Mouse (Mus musculus) embryonic fibroblast, embryonic 13.5 days (primary cell): ENCODE measurements around the gene Gucy2g.

ENCODE experiments used
- CTCF ChIP-seq: IDR thresholded peaks from 2 replicates; pipeline ENCODE4 v1.5.1; 2011; ENCODE audit warnings: mild to moderate bottlenecking, control low read depth, low read length, moderate library complexity, borderline replicate concordance; ENCODE audit not compliant: insufficient read depth
- POLR2A ChIP-seq: IDR thresholded peaks from 2 replicates; pipeline ENCODE4 v1.6.1; 2011; ENCODE audit warnings: low read depth, mild to moderate bottlenecking, control low read depth, low read length, moderate library complexity

- TF ChIP-seq POLR2A, result no peak
- peak; percentile 30; the same call in 1 of the 2 replicates for TF ChIP-seq CTCF
Observed at GRCm38 (mm10) chr19:55244791-55245231, 3.8 kb upstream of the Gucy2g start.
